8 mouse cellular contexts compared by ENCODE assay signal in genomic region chr17:46030323-46030730, GRCm38 (mm10). TPM values are rescaled to one million over a fixed set of nuclear protein-coding genes. Genes with fewer than 3 reads are reported as not detected.
DNase-seq lines count a peak whose midpoint lies in the region; ATAC-seq lines count a peak whose summit lies in the region.

No protein-coding gene starts in this region.

- peak overlapping the region; percentile 92 for H3K4me2 ChIP-seq in limb, embryonic 13.5 days (replicated peaks)
- peak overlapping the region; percentile 79 for H3K4me2 ChIP-seq in midbrain, embryonic 16.5 days (ENCODE audit: low read length)

- peaks cover 65% of the 10 kb centered on the region for H3K4me1 ChIP-seq in forebrain, embryonic 10.5 days
- H3K4me1 ChIP-seq in limb, embryonic 13.5 days, result peaks cover 59% of the 10 kb centered on the region
- H3K4me1 ChIP-seq in midbrain, embryonic 16.5 days (ENCODE audit: control insufficient read depth, insufficient read depth, low read length), result peaks cover 44% of the 10 kb centered on the region

- no peak for ATAC-seq in frontal cortex, adult (ENCODE audit: low TSS enrichment)
- peak; percentile 30; the same call in 1 of the 2 replicates for ATAC-seq in limb, embryonic 13.5 days (ENCODE audit: low FRiP score, low read depth)
- peak; percentile 23; the same call in 1 of the 2 replicates for ATAC-seq in midbrain, embryonic 16.5 days

- 0% methylated on average over 43 of the region's 43 CpGs for WGBS in forebrain, embryonic 10.5 days
- under 1% methylated on average over 35 of the region's 43 CpGs for WGBS in limb, embryonic 13.5 days
- WGBS in midbrain, embryonic 16.5 days, result under 1% methylated on average over 26 of the region's 43 CpGs

- H3K27me3 ChIP-seq in forebrain, embryonic 10.5 days (ENCODE audit: poor library complexity, severe bottlenecking), result peaks cover 24% of the 10 kb centered on the region
- no peaks in the 10 kb centered on the region for H3K27me3 ChIP-seq in limb, embryonic 13.5 days
- H3K27me3 ChIP-seq in midbrain, embryonic 16.5 days (ENCODE audit: control insufficient read depth, insufficient read depth, low read depth, low read length), result no peaks in the 10 kb centered on the region

- H3K36me3 ChIP-seq in forebrain, embryonic 10.5 days (replicated peaks), result peaks cover 35% of the 10 kb centered on the region
- peaks cover 13% of the 10 kb centered on the region for H3K36me3 ChIP-seq in limb, embryonic 13.5 days
- no peaks in the 10 kb centered on the region for H3K36me3 ChIP-seq in midbrain, embryonic 16.5 days (ENCODE audit: control insufficient read depth, insufficient read depth, low read length)

- H3K27ac ChIP-seq in forebrain, embryonic 10.5 days, result peak overlapping the region; percentile 99
- H3K27ac ChIP-seq in limb, embryonic 13.5 days, result peak overlapping the region; percentile 98
- H3K27ac ChIP-seq in midbrain, embryonic 16.5 days (ENCODE audit: low read length), result peak overlapping the region; percentile 88

- H3K4me3 ChIP-seq in forebrain, embryonic 10.5 days, result peak overlapping the region; percentile 95
- H3K4me3 ChIP-seq in limb, embryonic 13.5 days, result peak overlapping the region; percentile 92
- peak overlapping the region; percentile 74 for H3K4me3 ChIP-seq in midbrain, embryonic 16.5 days (ENCODE audit: low read depth, low read length)

- H3K9ac ChIP-seq in limb, embryonic 13.5 days, result peak overlapping the region; percentile 99
- H3K9ac ChIP-seq in midbrain, embryonic 16.5 days (ENCODE audit: low read depth, low read length), result peak overlapping the region; percentile 78

- peak; percentile 38 to 49 for DNase-seq in frontal cortex, postnatal 10 days (ENCODE audit: low spot score in 2 of 2)
- peak; percentile 55 for DNase-seq in adipocyte (ENCODE audit: low spot score)
- peak; percentile 49 for DNase-seq in forebrain, embryonic 10.5 days (ENCODE audit: extremely low spot score, low spot score)
- peak; percentile 71 for DNase-seq in heart, postnatal 4 days
- DNase-seq in thymus, postnatal 14 days, result peak; percentile 42

- no peaks in the 10 kb centered on the region for H3K9me3 ChIP-seq in forebrain, embryonic 10.5 days
- no peaks in the 10 kb centered on the region for H3K9me3 ChIP-seq in limb, embryonic 13.5 days
- H3K9me3 ChIP-seq in midbrain, embryonic 16.5 days (replicated peaks; ENCODE audit: control insufficient read depth, low read length, poor library complexity, severe bottlenecking), result no peaks in the 10 kb centered on the region

RNA-seq across cellular contexts. Expression of gene Vegfa, which starts 1.8 kb away (rescaled TPM):
- polyA plus RNA-seq in forebrain, embryonic 10.5 days (2016; fragmentation: Nextera tagmentation; extraction: Ambion mirVana), result 2.4 and 2.5 TPM in 2 replicates
- 100 to 1,000 TPM; 192 to 209 TPM for total RNA-seq in heart, postnatal 4 days (2021)
- 4.3 and 4.6 TPM in 2 replicates for polyA plus RNA-seq in limb, embryonic 13.5 days (2015; fragmentation: Nextera tagmentation; extraction: Ambion mirVana)
- 3.4 and 4.7 TPM in 2 replicates for polyA plus RNA-seq in midbrain, embryonic 16.5 days (2015; fragmentation: Nextera tagmentation; extraction: Ambion mirVana)
